Mouse (Mus musculus) heart, embryonic 11.5 days (tissue): Measurements from ENCODE around the gene Ybx1. TPM values are rescaled to one million over a fixed set of nuclear protein-coding genes. Genes with fewer than 3 reads are reported as not detected.

Experiments
- ATAC-seq: fragments of 200-750 bp; cut with Nextera tagmentation; replicated peaks from 2 replicates; pipeline ENCODE4 v1.8.0; 2017; ENCODE audit warnings: moderate library complexity; ENCODE audit not compliant: insufficient number of reproducible peaks, low FRiP score, low TSS enrichment
- H3K27ac ChIP-seq: fragments of 300-500 bp; sonication (generic); 2 replicates; pipeline ENCODE4 v1.5.1; 2014; ENCODE audit warnings: mild to moderate bottlenecking, low read depth, low read length
- H3K27me3 ChIP-seq: fragments of 300-500 bp; sonication (generic); 2 replicates; pipeline ENCODE4 v1.6.1; 2014; ENCODE audit warnings: mild to moderate bottlenecking, low read length, mixed read lengths; ENCODE audit not compliant: control insufficient read depth, insufficient read depth
- H3K36me3 ChIP-seq: fragments of 300-500 bp; sonication (generic); 2 replicates; pipeline ENCODE4 v1.6.1; 2014; ENCODE audit warnings: mild to moderate bottlenecking, low read length, moderate library complexity, mixed read lengths; ENCODE audit not compliant: control insufficient read depth, insufficient read depth
- H3K4me1 ChIP-seq: fragments of 300-500 bp; sonication (generic); 2 replicates; pipeline ENCODE4 v1.6.1; 2014; ENCODE audit warnings: low read length; ENCODE audit not compliant: control insufficient read depth, insufficient read depth
- H3K4me2 ChIP-seq: fragments of 300-500 bp; sonication (generic); 2 replicates; pipeline ENCODE4 v1.6.1; 2014; ENCODE audit warnings: mild to moderate bottlenecking, moderate library complexity
- H3K4me3 ChIP-seq: fragments of 300-500 bp; sonication (generic); 2 replicates; pipeline ENCODE4 v1.5.1; 2014; ENCODE audit warnings: low read depth, low read length
- H3K9ac ChIP-seq: fragments of 300-500 bp; sonication (generic); 2 replicates; pipeline ENCODE4 v1.6.1; 2014; ENCODE audit warnings: mild to moderate bottlenecking, low read depth, low read length, moderate library complexity
- H3K9me3 ChIP-seq: fragments of 300-500 bp; sonication (generic); replicated peaks from 2 replicates; pipeline ENCODE4 v1.6.1; 2016; ENCODE audit warnings: low read length; ENCODE audit not compliant: control insufficient read depth
- WGBS: fragments of 180-500 bp; shearing (Covaris S2); extraction: QIAGEN DNeasy Blood & Tissue Kit; methylation state at CpG from one replicate; pipeline ENCODE4 v1.1.7; 2014; ENCODE audit not compliant: insufficient replicate concordance; 5-methylcytosine and 5-hydroxymethylcytosine counted together
- polyA plus RNA-seq: library from polyadenylated mRNA; unstranded; fragments of >200 nt; fragmentation: Nextera tagmentation; extraction: Ambion mirVana; gene quantifications from 2 replicates; pipeline ENCODE4 v1.2.1, GENCODE M21; 2014

Ybx1 gene
- polyA plus RNA-seq = 769 and 780 TPM in 2 replicates

GRCm38 (mm10) chr4:119294415-119295133 is at the start of gene Ybx1:
TSS of gene Ybx1 (minus strand) at chr4:119294604.
- peaks cover 6% of the 10 kb centered on the region for H3K36me3 ChIP-seq
- peak within 1 kb of the TSS; percentile 91 for H3K4me2 ChIP-seq
- H3K9me3 ChIP-seq = no peaks in the 10 kb centered on the region
- peak; percentile 99 for ATAC-seq
- no peaks in the 10 kb centered on the region for H3K27me3 ChIP-seq
- H3K9ac ChIP-seq = peak within 1 kb of the TSS; percentile 94
- WGBS = 1% methylated on average over 58 of the region's 61 CpGs
- peaks cover 18% of the 10 kb centered on the region; the same call in 1 of the 2 replicates for H3K4me1 ChIP-seq
- H3K27ac ChIP-seq = peak within 1 kb of the TSS; percentile 84
- H3K4me3 ChIP-seq = peak within 1 kb of the TSS; percentile 87

GRCm38 (mm10) chr4:119338861-119339361 is 44.5 kb upstream of the Ybx1 start:
- Histone ChIP-seq H3K9ac (no peak overlapping the region), H3K4me3 (no peak overlapping the region)

GRCm38 (mm10) chr4:119338422-119338821 is 44.0 kb upstream of the Ybx1 start:
- Histone ChIP-seq H3K4me1 (no peaks in the 10 kb centered on the region), H3K4me2 (no peak overlapping the region), H3K9ac (no peak overlapping the region), H3K4me3 (no peak overlapping the region), H3K9me3 (no peaks in the 10 kb centered on the region), H3K27ac (no peak overlapping the region), H3K27me3 (no peaks in the 10 kb centered on the region), H3K36me3 (no peaks in the 10 kb centered on the region)
- ATAC-seq = no peak
- 76% methylated on average over 4 of the region's 4 CpGs for WGBS

More at GRCm38 (mm10) chr4:119338861-119339361, 44.5 kb upstream of the Ybx1 start:
- no peak overlapping the region for H3K4me2 ChIP-seq
- H3K4me1 ChIP-seq = no peaks in the 10 kb centered on the region
- no peaks in the 10 kb centered on the region for H3K27me3 ChIP-seq
- ATAC-seq = no peak
- WGBS = 4% methylated on average over 10 of the region's 10 CpGs
- no peaks in the 10 kb centered on the region for H3K9me3 ChIP-seq
- no peak overlapping the region for H3K27ac ChIP-seq
- no peaks in the 10 kb centered on the region for H3K36me3 ChIP-seq

DNA sequence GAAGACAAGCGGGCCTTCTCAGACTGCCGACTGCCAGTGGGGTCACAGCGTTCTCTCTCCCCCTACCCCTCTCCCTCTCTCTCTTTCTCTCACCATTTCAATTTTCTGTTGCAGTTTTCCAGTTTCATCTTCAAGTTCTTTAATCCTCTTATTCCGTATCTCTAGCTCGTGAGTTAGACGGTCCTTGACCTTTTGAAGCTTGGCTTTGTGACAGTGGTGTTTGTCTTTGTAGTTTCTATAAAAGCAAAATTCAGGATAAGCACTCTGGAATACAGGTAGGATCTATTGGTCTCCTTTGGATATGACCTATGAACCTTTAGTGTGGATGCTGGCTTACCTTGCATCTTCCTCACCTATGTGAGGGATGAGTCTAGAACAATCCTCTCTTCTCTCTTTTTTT is 39.1 kb upstream of the Ybx1 start:
- no peak for ATAC-seq
- Histone ChIP-seq H3K4me3 (no peak overlapping the region), H3K27ac (no peak overlapping the region), H3K9ac (no peak overlapping the region), H3K4me2 (no peak overlapping the region), H3K9me3 (no peaks in the 10 kb centered on the region), H3K36me3 (no peaks in the 10 kb centered on the region), H3K4me1 (no peaks in the 10 kb centered on the region), H3K27me3 (no peaks in the 10 kb centered on the region)
- WGBS = 80% methylated on average over 6 of the region's 6 CpGs

- Histone ChIP-seq H3K4me3 (peak overlapping the region; percentile 82), H3K9me3 (no peaks in the 10 kb centered on the region), H3K27me3 (no peaks in the 10 kb centered on the region), H3K27ac (peak overlapping the region; percentile 67; the same call in 1 of the 2 replicates), H3K36me3 (peaks cover under 1% of the 10 kb centered on the region), H3K4me2 (peak overlapping the region; percentile 95), H3K4me1 (peaks cover 9% of the 10 kb centered on the region), H3K9ac (peak overlapping the region; percentile 78)
- WGBS = 33% methylated on average over 10 of the region's 10 CpGs
- ATAC-seq = peak; percentile 32; the same call in 1 of the 2 replicates
These were observed 26.6 kb upstream of the Ybx1 start for GRCm38 (mm10) chr4:119320896-119321550.

DNA sequence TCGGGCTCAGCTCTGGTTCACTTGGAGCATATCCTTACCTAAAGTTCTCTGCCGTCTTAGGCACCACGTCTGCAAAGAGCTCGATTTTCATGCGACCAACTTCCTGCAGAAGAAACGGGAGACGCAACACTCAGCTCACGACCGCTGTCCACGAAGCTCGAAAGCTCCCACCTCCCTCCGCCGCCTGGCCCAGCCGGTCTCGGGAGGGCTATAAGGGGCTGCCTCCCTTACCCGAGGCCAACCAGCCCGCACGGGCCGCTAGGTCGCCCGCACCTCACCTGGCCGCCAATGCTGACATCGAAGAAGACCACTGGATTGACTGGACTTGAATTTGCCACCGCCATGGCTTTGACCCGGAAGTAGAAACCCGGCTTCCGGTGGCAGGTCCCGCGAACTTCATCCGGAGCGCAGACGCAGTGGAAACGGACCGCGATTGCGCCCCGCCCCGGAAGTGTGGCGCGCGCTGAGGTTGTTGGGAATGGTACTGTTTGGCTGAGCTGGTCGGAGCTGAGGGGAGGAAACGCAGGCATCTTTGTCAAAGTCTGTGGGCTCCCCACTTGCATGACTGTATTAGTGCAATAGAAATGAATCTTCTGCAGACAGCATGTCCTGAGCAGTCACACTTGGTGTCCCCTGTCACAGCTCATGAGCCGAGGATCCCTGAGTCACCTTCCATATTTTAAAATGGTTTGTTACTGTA is 25.9 kb upstream of the Ybx1 start, which contains the start of gene Ppih:
Gene Ppih, minus strand, starts transcription at position 416 of the 700 bp plus-strand sequence.
- peak within 1 kb of the TSS; percentile 95 for H3K4me2 ChIP-seq
- H3K4me3 ChIP-seq = peak within 1 kb of the TSS; percentile 82
- under 1% methylated on average over 44 of the region's 44 CpGs for WGBS
- H3K36me3 ChIP-seq = peaks cover 6% of the 10 kb centered on the region
- H3K4me1 ChIP-seq = peaks cover 9% of the 10 kb centered on the region
- no peaks in the 10 kb centered on the region for H3K9me3 ChIP-seq
- peak within 1 kb of the TSS; percentile 78 for H3K9ac ChIP-seq
- H3K27me3 ChIP-seq = no peaks in the 10 kb centered on the region
- peak; percentile 94 for ATAC-seq
- H3K27ac ChIP-seq = peak within 1 kb of the TSS; percentile 67; the same call in 1 of the 2 replicates

DNA sequence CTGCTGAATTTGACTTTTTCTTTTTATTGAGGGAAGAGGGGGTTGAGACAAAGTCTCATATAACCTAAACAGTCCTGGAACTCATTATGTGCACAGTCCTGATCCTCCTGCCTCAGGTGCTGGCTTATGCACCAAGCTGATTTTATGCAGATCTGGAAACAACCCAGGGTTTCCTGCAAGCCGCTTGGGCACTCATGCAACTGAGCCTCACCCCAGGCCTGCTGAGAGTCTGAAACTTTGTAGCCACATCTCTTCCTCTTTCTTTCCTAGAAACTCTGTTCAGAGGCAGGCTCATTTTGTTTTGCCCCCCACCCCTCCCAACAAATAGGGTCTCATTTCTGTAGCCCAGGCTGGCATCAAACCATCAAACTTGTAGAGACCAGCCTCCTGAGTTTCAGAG is 19.4 kb upstream of the Ybx1 start:
- H3K9me3 ChIP-seq = no peaks in the 10 kb centered on the region
- no peaks in the 10 kb centered on the region for H3K27me3 ChIP-seq
- no peak overlapping the region for H3K4me2 ChIP-seq
- 79% methylated on average over 1 of the region's 1 CpGs for WGBS
- H3K36me3 ChIP-seq = peaks cover 9% of the 10 kb centered on the region
- no peak overlapping the region for H3K9ac ChIP-seq
- no peak overlapping the region for H3K27ac ChIP-seq
- H3K4me1 ChIP-seq = no peaks in the 10 kb centered on the region
- H3K4me3 ChIP-seq = no peak overlapping the region
- no peak for ATAC-seq

DNA sequence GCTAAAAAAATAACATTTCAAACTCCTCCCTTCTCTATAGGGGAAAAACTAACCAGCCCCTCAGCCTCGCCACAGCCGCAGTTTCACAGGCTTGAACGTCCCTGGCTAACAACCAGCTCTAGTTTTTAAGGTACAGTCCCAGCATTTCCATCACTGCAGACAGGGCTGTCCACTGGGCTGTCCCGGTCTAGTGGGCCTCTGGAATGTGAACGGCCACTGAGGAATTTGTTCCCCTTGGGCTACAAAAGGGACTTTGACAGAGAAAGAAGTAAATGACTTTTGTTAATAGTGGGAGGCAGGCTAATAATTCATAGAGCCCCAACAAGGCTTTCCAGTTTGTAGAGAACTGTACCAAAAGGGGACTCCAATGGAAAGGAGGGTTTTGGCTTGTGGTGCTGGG is 11.0 kb upstream of the Ybx1 start:
- 81% methylated on average over 5 of the region's 5 CpGs for WGBS
- H3K9ac ChIP-seq = no peak overlapping the region
- H3K4me1 ChIP-seq = no peaks in the 10 kb centered on the region
- no peak overlapping the region for H3K4me3 ChIP-seq
- no peak for ATAC-seq
- peaks cover 5% of the 10 kb centered on the region; the same call in 1 of the 2 replicates for H3K36me3 ChIP-seq
- H3K27me3 ChIP-seq = no peaks in the 10 kb centered on the region
- H3K9me3 ChIP-seq = no peaks in the 10 kb centered on the region
- H3K4me2 ChIP-seq = no peak overlapping the region
- H3K27ac ChIP-seq = no peak overlapping the region
